ENCODE assay signal across 9 mouse cellular contexts in the genomic region with DNA sequence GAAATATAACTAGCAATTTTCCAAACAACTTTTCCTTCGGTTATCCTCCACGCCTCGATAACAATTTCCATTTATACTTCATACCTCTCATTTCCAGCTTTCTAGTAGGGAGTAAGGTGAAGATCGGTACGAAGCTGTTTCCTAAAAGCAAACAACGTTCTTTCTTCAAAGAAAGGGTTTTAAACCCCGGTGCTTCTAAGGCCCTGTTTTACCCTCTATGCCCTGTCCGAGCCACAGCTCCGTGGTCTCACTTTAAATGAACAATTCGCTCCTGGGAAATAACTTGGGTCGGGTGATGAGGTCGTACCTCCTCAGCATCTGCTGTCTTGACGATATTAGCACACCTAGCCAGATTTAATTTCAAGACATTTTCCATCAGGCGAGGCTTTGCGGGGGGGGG. TPM values are rescaled to one million over a fixed set of nuclear protein-coding genes. Genes with fewer than 3 reads are reported as not detected.
DNase-seq lines count a peak whose midpoint lies in the region; ATAC-seq and TF ChIP-seq lines count a peak whose summit lies in the region.
"Had no signal": no experiment of that assay in that cellular context is flagged by ENCODE, and none has a peak within 500 bp of the region (broad histone marks: within the 10 kb centered on the region; RNA-seq: fewer than 3 reads in every experiment).

No protein-coding gene starts in this region.

- H3K4me2 ChIP-seq in forebrain, embryonic 11.5 days (ENCODE audit: low read depth, low read length, severe bottlenecking), result peak overlapping the region; percentile 85
- H3K4me2 ChIP-seq in intestine, embryonic 16.5 days (ENCODE audit: low read depth, low read length), result peak overlapping the region; percentile 75
- H3K4me2 ChIP-seq in neural tube, embryonic 13.5 days, result peak overlapping the region; percentile 92

- H3K27ac ChIP-seq in layer of hippocampus, adult 2 months, result peak overlapping the region; percentile 46
- no peak overlapping the region for H3K27ac ChIP-seq in forebrain, embryonic 11.5 days (ENCODE audit: low read depth, low read length)
- peak overlapping the region; percentile 91; the same call in 1 of the 2 replicates for H3K27ac ChIP-seq in intestine, embryonic 16.5 days (ENCODE audit: low read length)
- H3K27ac ChIP-seq in neural tube, embryonic 13.5 days (replicated peaks), result peak overlapping the region; percentile 84; the same call in 1 of the 2 replicates

- no peak for ATAC-seq in forebrain, embryonic 11.5 days (replicated peaks; ENCODE audit: low FRiP score)
- ATAC-seq in intestine, embryonic 16.5 days, result no peak
- no peak for ATAC-seq in neural tube, embryonic 13.5 days (ENCODE audit: low read depth)
- no peak for ATAC-seq in granulocyte monocyte progenitor cell, adult 5-6 weeks (replicated peaks; ENCODE audit: poor library complexity, severe bottlenecking)
- ATAC-seq in monocyte, adult 5-6 weeks (replicated peaks; ENCODE audit: insufficient number of reproducible peaks, low FRiP score, low TSS enrichment, poor library complexity, severe bottlenecking), result no peak

- peak overlapping the region; percentile 66 for H3K4me3 ChIP-seq in layer of hippocampus, adult 2 months
- H3K4me3 ChIP-seq in forebrain, embryonic 11.5 days (ENCODE audit: low read depth, low read length), result peak overlapping the region; percentile 59
- H3K4me3 ChIP-seq in intestine, embryonic 16.5 days (ENCODE audit: low read length), result peak overlapping the region; percentile 69
- peak overlapping the region; percentile 60 for H3K4me3 ChIP-seq in neural tube, embryonic 13.5 days
- H3K4me3 ChIP-seq: erythroblast, embryonic 14.5 days had no signal

- peaks cover 21% of the 10 kb centered on the region for H3K27me3 ChIP-seq in forebrain, embryonic 11.5 days (ENCODE audit: control insufficient read depth, insufficient read depth, low read length)
- H3K27me3 ChIP-seq in intestine, embryonic 16.5 days (replicated peaks; ENCODE audit: control insufficient read depth, insufficient read depth, low read length), result peaks cover 40% of the 10 kb centered on the region
- H3K27me3 ChIP-seq in neural tube, embryonic 13.5 days, result peaks cover 66% of the 10 kb centered on the region

- H3K4me1 ChIP-seq in forebrain, embryonic 11.5 days (replicated peaks; ENCODE audit: control insufficient read depth, insufficient read depth, low read length), result peaks cover 15% of the 10 kb centered on the region; the same call in 1 of the 2 replicates
- peaks cover 21% of the 10 kb centered on the region for H3K4me1 ChIP-seq in intestine, embryonic 16.5 days (ENCODE audit: control insufficient read depth, insufficient read depth, low read length)
- H3K4me1 ChIP-seq in neural tube, embryonic 13.5 days (replicated peaks), result peaks cover 80% of the 10 kb centered on the region

- no peaks in the 10 kb centered on the region for H3K9me3 ChIP-seq in forebrain, embryonic 11.5 days (ENCODE audit: control insufficient read depth, low read length)
- no peaks in the 10 kb centered on the region for H3K9me3 ChIP-seq in intestine, embryonic 16.5 days (ENCODE audit: control insufficient read depth, low read length)
- no peaks in the 10 kb centered on the region for H3K9me3 ChIP-seq in neural tube, embryonic 13.5 days

- H3K9ac ChIP-seq in forebrain, embryonic 11.5 days (ENCODE audit: low read length), result peak overlapping the region; percentile 76
- H3K9ac ChIP-seq in intestine, embryonic 16.5 days (ENCODE audit: low read depth, low read length), result peak overlapping the region; percentile 81
- H3K9ac ChIP-seq in neural tube, embryonic 13.5 days, result peak overlapping the region; percentile 77

- TF ChIP-seq CTCF in layer of hippocampus, adult 2 months (conservative IDR thresholded peaks at IDR 0.05), result no peak

- H3K36me3 ChIP-seq in forebrain, embryonic 11.5 days (ENCODE audit: control insufficient read depth, insufficient read depth, low read length), result no peaks in the 10 kb centered on the region
- no peaks in the 10 kb centered on the region for H3K36me3 ChIP-seq in intestine, embryonic 16.5 days (ENCODE audit: control insufficient read depth, insufficient read depth, low read length)
- no peaks in the 10 kb centered on the region for H3K36me3 ChIP-seq in neural tube, embryonic 13.5 days

- WGBS in forebrain, embryonic 11.5 days, result under 1% methylated on average over 15 of the region's 15 CpGs
- WGBS in intestine, embryonic 16.5 days, result under 1% methylated on average over 15 of the region's 15 CpGs
- WGBS in neural tube, embryonic 13.5 days, result under 1% methylated on average over 15 of the region's 15 CpGs

- no peak for DNase-seq in layer of hippocampus, adult 2 months (ENCODE audit: low spot score in 2 of 2)
- DNase-seq in layer of hippocampus, postnatal 10 days (ENCODE audit: low spot score in 2 of 2), result no peak
- no peak for DNase-seq in forebrain, embryonic 11.5 days (ENCODE audit: low spot score)
- DNase-seq in right cerebral cortex, adult 2 months (ENCODE audit: low spot score in 2 of 2), result no peak

RNA-seq across cellular contexts. Expression of a gene that starts 2.5 kb away (rescaled TPM):
- total RNA-seq in layer of hippocampus, adult 2 months (2021), result 10 to 100 TPM in 1 of 2 experiments, 1 to 10 TPM in 1; 9.8 to 11.9 TPM
- 10 to 100 TPM; 18.9 to 19.9 TPM for total RNA-seq in layer of hippocampus, postnatal 10 days (2021)
- 15.3 and 17.3 TPM in 2 replicates for polyA plus RNA-seq in forebrain, embryonic 11.5 days (2014; fragmentation: Nextera tagmentation; extraction: Ambion mirVana)
- 15.9 and 17.6 TPM in 2 replicates for polyA plus RNA-seq in intestine, embryonic 16.5 days (2015; fragmentation: Nextera tagmentation; extraction: Ambion mirVana)
- polyA plus RNA-seq in neural tube, embryonic 13.5 days (2015; fragmentation: Nextera tagmentation; extraction: Ambion mirVana), result 11.2 and 16.4 TPM in 2 replicates
- not detected in 2 replicates for total RNA-seq in granulocyte monocyte progenitor cell, adult 5-6 weeks (2014; fragmentation: Nextera tagmentation)
- not detected in 2 replicates for total RNA-seq in granulocyte monocyte progenitor cell, adult 5-6 weeks (2017)
- total RNA-seq in monocyte, adult 5-6 weeks (2017), result not detected in 3 replicates
- polyA plus RNA-seq: erythroblast, embryonic 14.5 days had no signal

Comparison
In these comparisons a context has a peak if more than half of its experiments do, and no peak if none do; other contexts are left out.
1. RNA of a gene that starts 2.5 kb away (total RNA-seq): 18.9 to 19.9 TPM in layer of hippocampus, postnatal 10 days and 9.8 to 11.9 TPM in layer of hippocampus, adult 2 months; not detected in granulocyte monocyte progenitor cell, adult 5-6 weeks and not detected in monocyte, adult 5-6 weeks; every median in the first group is over 10 times any median in the second.
2. Peak in every context shown above with its lines, with median percentiles within 50 percentile points of each other: H3K4me3 ChIP-seq, H3K4me2 ChIP-seq and H3K9ac ChIP-seq.